Mouse (Mus musculus): ENCODE measurements around the gene Gm49425. TPM values are rescaled to one million over a fixed set of nuclear protein-coding genes. Genes with fewer than 3 reads are reported as not detected.
"Not testable (repeated sequence)": the region's sequence is repeated elsewhere in the genome, so short reads cannot be mapped to it uniquely, and the experiment has no call there.

The Gm49425 gene
- total RNA-seq (2021) = not detected
- polyA plus RNA-seq (2012; rRNA removed) = not detected in 2 replicates
- long read RNA-seq = 0 reads

- DNase-seq = not testable (repeated sequence)
These were observed at the start of gene Gm49425 for GRCm38 (mm10) chr15:101517161-101517560. Gene Gm49425 (minus strand): TSS chr15:101517261.

GRCm38 (mm10) chr15:101562850-101563249, 45.8 kb upstream of the Gm49425 start, which contains the start of gene Krt90:
Gene Krt90 (minus strand): TSS chr15:101562950.
- DNase-seq = no peak

GRCm38 (mm10) chr15:101558034-101558646, 41.1 kb upstream of the Gm49425 start:
- no peak for DNase-seq

GRCm38 (mm10) chr15:101553169-101553568, 36.1 kb upstream of the Gm49425 start:
- peak; percentile 31 for DNase-seq

- DNase-seq = no peak
These were observed 35.1 kb upstream of the Gm49425 start for GRCm38 (mm10) chr15:101552188-101552587.

GRCm38 (mm10) chr15:101550567-101550966, 33.5 kb upstream of the Gm49425 start, which contains the start of gene Krt82:
Gene Krt82 (minus strand): TSS chr15:101550667.
- DNase-seq = no peak

- no peak for DNase-seq
These were observed 27.4 kb upstream of the Gm49425 start for GRCm38 (mm10) chr15:101544478-101544877.

- no peak for DNase-seq
These were observed 25.5 kb upstream of the Gm49425 start for GRCm38 (mm10) chr15:101542543-101542942.

- no peak for DNase-seq
These were observed 21.5 kb upstream of the Gm49425 start for GRCm38 (mm10) chr15:101538580-101538900.

GRCm38 (mm10) chr15:101537864-101538579, 21.0 kb upstream of the Gm49425 start:
- no peak for DNase-seq

GRCm38 (mm10) chr15:101536054-101536850, 19.2 kb upstream of the Gm49425 start:
- DNase-seq = no peak

GRCm38 (mm10) chr15:101532720-101533119, 15.7 kb upstream of the Gm49425 start, which contains the start of gene Krt84:
Gene Krt84 (minus strand): TSS chr15:101532820.
- no peak for DNase-seq

- peak; percentile 21 for DNase-seq
These were observed 5.6 kb upstream of the Gm49425 start for GRCm38 (mm10) chr15:101522556-101523232.

- peak; percentile 66 for DNase-seq
These were observed 2.7 kb upstream of the Gm49425 start for GRCm38 (mm10) chr15:101519792-101520191.

- DNase-seq = no peak
These were observed 8.8 kb downstream of the Gm49425 start for GRCm38 (mm10) chr15:101508247-101508646.

- DNase-seq = no peak
These were observed 9.9 kb downstream of the Gm49425 start for GRCm38 (mm10) chr15:101506896-101507758.

- DNase-seq = peak; percentile 87
These were observed 19.9 kb downstream of the Gm49425 start for GRCm38 (mm10) chr15:101497181-101497580.

GRCm38 (mm10) chr15:101495266-101495665, 21.8 kb downstream of the Gm49425 start:
- no peak for DNase-seq

GRCm38 (mm10) chr15:101494203-101494602, 22.9 kb downstream of the Gm49425 start:
- peak; percentile 14 for DNase-seq

GRCm38 (mm10) chr15:101493713-101494112, 23.3 kb downstream of the Gm49425 start:
- no peak for DNase-seq

- no peak for DNase-seq
These were observed 24.3 kb downstream of the Gm49425 start for GRCm38 (mm10) chr15:101492718-101493117.
